Mouse (Mus musculus) heart, postnatal 0 days (tissue): Measurements from ENCODE around the gene Map1lc3b. TPM values are rescaled to one million over a fixed set of nuclear protein-coding genes. Genes with fewer than 3 reads are reported as not detected.
A peak's percentile ranks its signal among the peaks of the same experiment; 100 is the strongest.

Experiments used
- ATAC-seq: fragments of 200-750 bp; cut with Nextera tagmentation; 2 replicates; pipeline ENCODE4 v1.8.0; 2017; ENCODE audit warnings: low read depth, moderate number of reproducible peaks, moderate library complexity; ENCODE audit not compliant: insufficient read depth
- DNase-seq: peaks from one replicate; pipeline ENCODE4 v3.0.0-alpha.2; 2016; ENCODE audit warnings: low spot score
- H3K27ac ChIP-seq: fragments of 300-500 bp; sonication (generic); 2 replicates; pipeline ENCODE4 v1.5.1; 2014; ENCODE audit warnings: low read depth, mild to moderate bottlenecking
- H3K27me3 ChIP-seq: fragments of 300-500 bp; sonication (generic); 2 replicates; pipeline ENCODE4 v1.6.1; 2014; ENCODE audit warnings: low read length, mixed read lengths; ENCODE audit not compliant: control insufficient read depth, insufficient read depth
- H3K36me3 ChIP-seq: fragments of 300-500 bp; sonication (generic); replicated peaks from 2 replicates; pipeline ENCODE4 v1.6.1; 2014; ENCODE audit warnings: low read length, mixed read lengths; ENCODE audit not compliant: control insufficient read depth, insufficient read depth
- H3K4me1 ChIP-seq: fragments of 300-500 bp; sonication (generic); 2 replicates; pipeline ENCODE4 v1.6.1; 2014; ENCODE audit warnings: antibody characterized with exemption; ENCODE audit not compliant: control insufficient read depth, insufficient read depth
- H3K4me2 ChIP-seq: fragments of 300-500 bp; sonication (generic); 2 replicates; pipeline ENCODE4 v1.6.1; 2014; ENCODE audit warnings: low read depth, mild to moderate bottlenecking, low read length, moderate library complexity
- H3K4me3 ChIP-seq: fragments of 300-500 bp; sonication (generic); 2 replicates; pipeline ENCODE4 v1.5.1; 2014; ENCODE audit warnings: low read depth, low read length
- H3K9ac ChIP-seq: fragments of 300-500 bp; sonication (generic); replicated peaks from 2 replicates; pipeline ENCODE4 v1.6.1; 2014; ENCODE audit warnings: low read depth, low read length, mixed read lengths
- H3K9me3 ChIP-seq: fragments of 300-500 bp; sonication (generic); replicated peaks from 2 replicates; pipeline ENCODE4 v1.6.1; 2016; ENCODE audit warnings: low read length; ENCODE audit not compliant: control insufficient read depth
- CTCF ChIP-seq: IDR thresholded peaks from 2 replicates; pipeline ENCODE4 v1.5.1; 2016; ENCODE audit warnings: antibody characterized with exemption, control low read depth, low read depth
- EP300 ChIP-seq: IDR thresholded peaks from 2 replicates; pipeline ENCODE4 v1.6.1; 2016; ENCODE audit warnings: antibody characterized with exemption, low read depth
- WGBS: fragments of 180-500 bp; shearing (Covaris S2); extraction: QIAGEN DNeasy Blood & Tissue Kit; methylation state at CpG from one replicate; pipeline ENCODE4 v1.1.7; 2014; 5-methylcytosine and 5-hydroxymethylcytosine counted together
- polyA plus RNA-seq: library from polyadenylated mRNA; unstranded; fragments of >200 nt; fragmentation: Nextera tagmentation; extraction: Ambion mirVana; gene quantifications from 2 replicates; pipeline ENCODE4 v1.2.1, GENCODE M21; 2015
- total RNA-seq: library from RNA; depleted of rRNA; stranded (reverse); fragments of >200 nt; gene quantifications from 2 replicates; pipeline ENCODE4 v1.2.3, GENCODE M21; 2014; ENCODE audit warnings: low replicate concordance

Gene Map1lc3b
- total and polyA plus RNA-seq, 2 experiments from 2014 or later: 186 to 313 TPM

DNA sequence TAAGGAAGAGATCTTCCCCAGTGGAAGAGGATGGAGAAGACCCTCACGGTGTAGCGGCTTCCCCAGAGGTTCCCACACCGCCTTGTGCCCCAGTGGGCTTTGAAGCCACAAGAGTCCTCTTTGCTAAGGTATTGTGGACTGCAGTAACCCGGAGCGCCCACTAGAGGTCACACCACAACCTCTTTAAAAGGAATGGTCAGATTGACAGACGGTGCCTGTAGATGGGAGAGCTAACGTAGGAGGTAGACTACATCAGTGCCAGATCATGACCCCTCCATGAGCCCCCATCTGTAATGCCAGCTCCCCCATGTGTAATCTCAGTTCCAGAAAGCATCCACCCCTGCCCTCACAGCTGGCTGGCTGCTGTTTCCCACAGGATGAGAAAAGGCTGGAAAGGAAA is 43.0 kb upstream of the Map1lc3b start:
- Histone ChIP-seq H3K4me3 (no peak overlapping the region), H3K27me3 (0 out of 2 replicates have a peak, but pooled peaks cover 17% of the 10 kb centered on the region), H3K4me1 (no peaks in the 10 kb centered on the region; the same call in 1 of the 2 replicates), H3K9me3 (no peaks in the 10 kb centered on the region), H3K9ac (no peak overlapping the region), H3K4me2 (no peak overlapping the region), H3K36me3 (peaks cover 10% of the 10 kb centered on the region; the same call in 1 of the 2 replicates), H3K27ac (no peak overlapping the region)
- DNase-seq (peak; percentile 81), ATAC-seq (peak; percentile 30; the same call in 1 of the 2 replicates)
- WGBS: 6% methylated on average over 7 of the region's 7 CpGs
- TF ChIP-seq CTCF (peak; percentile 95), EP300 (no peak)

- TF ChIP-seq EP300: no peak
- no peak for TF ChIP-seq CTCF
- no peaks in the 10 kb centered on the region for H3K9me3 ChIP-seq
- H3K36me3 ChIP-seq: peaks cover 36% of the 10 kb centered on the region
- no peak overlapping the region for H3K9ac ChIP-seq
- H3K4me2 ChIP-seq: no peak overlapping the region
- WGBS: 64% methylated on average over 6 of the region's 6 CpGs
- no peak for ATAC-seq
- H3K27ac ChIP-seq: no peak overlapping the region
- DNase-seq: no peak
- H3K4me3 ChIP-seq: no peak overlapping the region
- no peaks in the 10 kb centered on the region; the same call in 1 of the 2 replicates for H3K4me1 ChIP-seq
- H3K27me3 ChIP-seq: 0 out of 2 replicates have a peak, but pooled peaks cover 10% of the 10 kb centered on the region
Observed at GRCm38 (mm10) chr8:121550056-121550455, 40.1 kb upstream of the Map1lc3b start.

DNA sequence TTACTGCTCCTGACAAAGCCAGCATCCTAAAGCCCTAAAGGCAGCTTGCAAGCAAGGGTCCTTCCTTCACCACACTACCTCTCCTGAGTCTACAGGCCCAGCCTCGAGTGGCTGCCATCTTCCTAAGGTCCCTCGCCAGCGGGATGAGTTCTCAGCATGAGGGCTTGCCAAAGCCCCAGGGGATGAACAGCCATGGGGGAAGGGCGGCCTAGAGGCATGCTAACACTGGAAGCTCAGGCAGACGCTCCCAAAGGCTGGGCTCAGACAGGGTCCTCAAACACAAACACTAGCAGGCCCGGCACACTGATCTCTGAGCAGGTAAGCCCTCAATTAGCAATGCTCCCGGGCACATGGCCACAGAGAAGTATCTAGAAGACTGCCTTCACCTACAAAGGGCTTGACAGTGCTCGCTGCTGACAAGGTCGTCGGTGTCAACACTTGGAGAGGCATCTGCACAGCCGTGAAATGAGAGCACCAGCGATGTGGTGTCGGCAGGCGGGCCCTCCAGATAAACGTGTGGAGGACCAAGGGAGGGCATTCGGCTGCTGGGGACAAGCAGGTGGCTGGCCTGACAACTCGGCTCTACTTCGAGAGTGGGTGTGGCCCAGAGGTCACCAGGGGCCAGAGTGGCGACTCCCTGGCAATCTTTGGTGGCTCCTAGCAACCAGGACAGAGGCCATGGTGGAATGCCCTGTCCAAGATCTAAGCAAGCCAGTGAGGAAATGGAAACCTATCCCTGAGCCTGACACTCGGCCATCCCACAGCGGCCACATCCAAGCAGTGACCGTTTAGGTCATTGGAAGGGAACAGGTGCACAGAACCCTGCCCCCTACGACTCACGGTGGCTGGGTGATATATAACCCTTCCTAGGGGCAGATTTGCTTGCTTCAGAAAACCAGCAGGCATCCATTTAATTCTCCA is 38.8 kb upstream of the Map1lc3b start:
- TF ChIP-seq EP300 (no peak), CTCF (no peak)
- DNase-seq: no peak
- Histone ChIP-seq H3K9me3 (no peaks in the 10 kb centered on the region), H3K27me3 (no peaks in the 10 kb centered on the region), H3K9ac (no peak overlapping the region), H3K4me2 (no peak overlapping the region), H3K4me1 (no peaks in the 10 kb centered on the region; the same call in 1 of the 2 replicates), H3K4me3 (no peak overlapping the region), H3K36me3 (peaks cover 45% of the 10 kb centered on the region), H3K27ac (no peak overlapping the region)
- whole genome bisulfite sequencing: 52% methylated on average over 24 of the region's 24 CpGs
- peak; percentile 44 for ATAC-seq

DNA sequence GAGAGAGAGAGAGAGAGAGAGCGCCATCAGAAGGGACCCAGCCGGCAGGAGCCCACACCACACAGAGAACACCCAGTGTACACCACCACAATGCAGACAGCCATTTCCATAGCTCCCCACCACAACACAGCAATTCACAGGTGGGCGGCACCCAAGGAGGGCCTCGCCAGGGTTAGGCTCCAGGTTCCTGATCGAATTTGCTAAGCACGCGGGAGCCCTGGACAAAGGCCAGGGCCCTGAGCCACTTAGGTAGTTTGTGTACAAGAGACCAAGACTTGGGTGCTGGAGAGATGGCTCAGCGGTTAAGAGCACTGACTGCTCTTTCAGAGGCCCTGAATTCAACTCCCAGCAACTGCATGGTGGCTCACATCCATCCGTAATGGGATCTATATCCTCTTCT is 37.7 kb upstream of the Map1lc3b start:
- Histone ChIP-seq H3K27me3 (no peaks in the 10 kb centered on the region), H3K9me3 (no peaks in the 10 kb centered on the region), H3K9ac (no peak overlapping the region), H3K36me3 (peaks cover 45% of the 10 kb centered on the region), H3K4me2 (no peak overlapping the region), H3K27ac (no peak overlapping the region), H3K4me3 (no peak overlapping the region), H3K4me1 (no peaks in the 10 kb centered on the region; the same call in 1 of the 2 replicates)
- TF ChIP-seq EP300: no peak
- TF ChIP-seq CTCF: no peak
- 81% methylated on average over 9 of the region's 9 CpGs for WGBS
- ATAC-seq (no peak), DNase-seq (no peak)

- no peaks in the 10 kb centered on the region for H3K27me3 ChIP-seq
- no peak overlapping the region for H3K4me3 ChIP-seq
- H3K9me3 ChIP-seq: no peaks in the 10 kb centered on the region
- no peak overlapping the region for H3K4me2 ChIP-seq
- H3K4me1 ChIP-seq: no peaks in the 10 kb centered on the region; the same call in 1 of the 2 replicates
- TF ChIP-seq EP300: no peak
- no peak for TF ChIP-seq CTCF
- H3K9ac ChIP-seq: no peak overlapping the region
- no peak overlapping the region for H3K27ac ChIP-seq
- no peak for ATAC-seq
- H3K36me3 ChIP-seq: peaks cover 52% of the 10 kb centered on the region
- DNase-seq: no peak
- WGBS: 92% methylated on average over 32 of the region's 32 CpGs
Observed at GRCm38 (mm10) chr8:121553831-121554475, 36.2 kb upstream of the Map1lc3b start.
